Mouse (Mus musculus): ENCODE measurements around the gene Gm20897.
"Not testable (repeated sequence)": the region's sequence is repeated elsewhere in the genome, so short reads cannot be mapped to it uniquely, and the experiment has no call there.

Gm20897 gene

DNA sequence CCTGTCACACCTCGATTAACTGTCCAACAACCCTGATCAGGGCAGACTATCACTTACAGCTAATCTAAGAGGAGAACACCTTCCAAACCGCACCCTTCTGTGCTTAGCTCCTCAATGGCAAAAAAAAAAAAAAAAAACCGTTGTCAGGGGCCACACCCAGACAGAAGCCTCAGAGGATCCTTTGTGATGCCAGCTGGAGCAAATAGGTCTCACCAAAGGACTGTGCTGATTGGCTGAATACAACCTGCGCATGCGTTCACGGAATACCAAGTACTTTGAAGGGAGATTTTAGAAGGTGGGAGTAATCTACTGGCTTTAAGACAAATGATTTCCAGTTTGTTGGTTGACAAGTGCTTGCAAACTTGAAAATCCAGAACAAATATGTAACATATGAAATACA, at the start of gene Gm20897:
Gene Gm20897, minus strand, starts transcription at position 101 of the 400 bp plus-strand sequence.
- DNase-seq, result not testable (repeated sequence)

All from heart, adult 11 months (tissue).